Mouse (Mus musculus) gastrocnemius, adult 18-20 months (tissue): ENCODE results near the gene Shld2. TPM values are rescaled to one million over a fixed set of nuclear protein-coding genes. Genes with fewer than 3 reads are reported as not detected.

Experiments used
- DNase-seq: peaks from one replicate; pipeline ENCODE4 v3.0.0; 2021; ENCODE audit warnings: low spot score
- total RNA-seq, 2 experiments: library from RNA; stranded (reverse); gene quantifications; 2 replicates each; pipeline ENCODE4 v1.2.3; 2021

Shld2 gene
- total RNA-seq, 2 experiments from 2014 or later = 10.0 to 12.9 TPM

- no peak for DNase-seq
Measured at GRCm38 (mm10) chr14:34223362-34223898, 86.9 kb downstream of the Shld2 start.

GRCm38 (mm10) chr14:34221416-34222077 is 88.7 kb downstream of the Shld2 start:
- no peak for DNase-seq

- no peak for DNase-seq
Measured at GRCm38 (mm10) chr14:34220426-34220825, 89.9 kb downstream of the Shld2 start.

GRCm38 (mm10) chr14:34219786-34220198 is 90.5 kb downstream of the Shld2 start:
- DNase-seq = no peak

- no peak for DNase-seq
Measured at GRCm38 (mm10) chr14:34219295-34219694, 91.0 kb downstream of the Shld2 start, which contains the start of gene Syt15. Gene Syt15 (plus strand): TSS chr14:34219595.

GRCm38 (mm10) chr14:34215451-34216127 is 94.7 kb downstream of the Shld2 start:
- no peak for DNase-seq

GRCm38 (mm10) chr14:34209942-34210341 is 100.4 kb downstream of the Shld2 start:
- no peak for DNase-seq

- no peak for DNase-seq
Measured at GRCm38 (mm10) chr14:34209080-34209479, 101.2 kb downstream of the Shld2 start.

- DNase-seq = peak; percentile 39
Measured at GRCm38 (mm10) chr14:34208651-34209050, 101.6 kb downstream of the Shld2 start.

GRCm38 (mm10) chr14:34207996-34208395 is 102.3 kb downstream of the Shld2 start:
- no peak for DNase-seq

GRCm38 (mm10) chr14:34201231-34202035 is 108.9 kb downstream of the Shld2 start, which contains the start of gene Gprin2:
Gene Gprin2 (minus strand): TSS chr14:34201653.
- DNase-seq = no peak

- no peak for DNase-seq
Measured at GRCm38 (mm10) chr14:34200738-34201230, 109.5 kb downstream of the Shld2 start.

GRCm38 (mm10) chr14:34196706-34197105 is 113.6 kb downstream of the Shld2 start:
- no peak for DNase-seq

- no peak for DNase-seq
Measured at GRCm38 (mm10) chr14:34195466-34195865, 114.8 kb downstream of the Shld2 start.

GRCm38 (mm10) chr14:34193879-34194278 is 116.4 kb downstream of the Shld2 start:
- no peak for DNase-seq

GRCm38 (mm10) chr14:34190361-34190760 is 119.9 kb downstream of the Shld2 start:
- no peak for DNase-seq

GRCm38 (mm10) chr14:34188629-34189028 is 121.7 kb downstream of the Shld2 start:
- peak; percentile 43 for DNase-seq
